Mouse (Mus musculus) left cerebral cortex, postnatal 4 days (tissue): ENCODE measurements around the gene Alpl. TPM values are rescaled to one million over a fixed set of nuclear protein-coding genes. Genes with fewer than 3 reads are reported as not detected.

Experiments
- DNase-seq: peaks from one replicate; pipeline ENCODE4 v3.0.0-alpha.2; 2022
- intact Hi-C: fragments of 180-260 bp; cut with DNase I; formaldehyde crosslinking; loops from one replicate; pipeline ENCODE4 v1.15.1; 2025
- total RNA-seq, 2 experiments: library from RNA; stranded (reverse); gene quantifications; 2 replicates each; pipeline ENCODE4 v1.2.3; 2021

The Alpl gene
- total RNA-seq, 2 experiments from 2014 or later: 6.6 to 9.3 TPM

GRCm38 (mm10) chr4:137744433-137744918 lies 51.7 kb downstream of the Alpl start:
- intact Hi-C loops: no loop called here
- DNase-seq: peak; percentile 85

DNA sequence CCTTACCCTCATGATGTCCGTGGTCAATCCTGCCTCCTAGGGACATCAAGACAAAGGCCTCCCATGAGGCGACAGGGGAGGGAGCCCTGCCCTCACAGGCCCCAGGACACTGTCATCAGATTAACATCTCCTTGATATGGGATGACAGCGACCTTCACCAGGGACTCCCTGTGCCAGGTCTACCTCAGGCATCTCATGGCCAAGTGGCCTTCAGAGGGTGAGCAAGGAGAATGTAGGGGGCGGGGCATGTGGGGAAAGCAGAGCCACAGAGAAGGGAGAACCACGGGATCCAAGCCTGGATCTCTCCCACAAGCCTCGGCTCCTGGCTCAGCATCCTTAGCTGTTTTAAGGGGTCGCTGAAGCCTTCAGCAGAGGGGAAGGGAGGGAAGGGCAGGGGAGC lies 52.4 kb downstream of the Alpl start:
- no peak for DNase-seq
- intact Hi-C loops: no loop called here

- intact Hi-C loops: no loop called here
- no peak for DNase-seq
Measured at GRCm38 (mm10) chr4:137740350-137740749, 55.8 kb downstream of the Alpl start.

GRCm38 (mm10) chr4:137739151-137739923 lies 56.8 kb downstream of the Alpl start:
- intact Hi-C loops: loop anchor here (10.0 kb wide), 1 partner anchor 215 kb away; no protein-coding TSS in a partner anchor
- DNase-seq: no peak

DNA sequence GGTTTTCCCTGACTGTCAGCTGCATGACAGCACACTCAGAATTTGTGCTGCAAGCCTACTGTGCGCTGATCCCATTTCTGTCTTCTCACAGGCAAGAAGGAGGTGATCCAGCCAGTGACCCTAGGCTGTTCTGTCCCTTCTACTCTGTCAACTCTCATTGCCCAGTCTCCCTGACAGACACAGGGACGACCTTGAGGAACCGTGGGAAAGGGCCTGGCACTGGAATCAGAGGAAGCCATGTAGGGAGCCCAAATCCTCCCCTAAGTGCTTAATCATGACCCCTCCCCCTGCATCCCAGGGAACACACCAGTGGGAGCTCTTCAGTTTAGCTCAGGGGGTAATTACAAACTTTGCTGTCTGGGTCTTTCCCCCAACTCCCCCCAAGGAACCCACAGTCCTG lies 58.4 kb downstream of the Alpl start:
- intact Hi-C loops: loop anchor here (10.0 kb wide), 1 partner anchor 217 kb away; no protein-coding TSS in a partner anchor
- DNase-seq: no peak

DNA sequence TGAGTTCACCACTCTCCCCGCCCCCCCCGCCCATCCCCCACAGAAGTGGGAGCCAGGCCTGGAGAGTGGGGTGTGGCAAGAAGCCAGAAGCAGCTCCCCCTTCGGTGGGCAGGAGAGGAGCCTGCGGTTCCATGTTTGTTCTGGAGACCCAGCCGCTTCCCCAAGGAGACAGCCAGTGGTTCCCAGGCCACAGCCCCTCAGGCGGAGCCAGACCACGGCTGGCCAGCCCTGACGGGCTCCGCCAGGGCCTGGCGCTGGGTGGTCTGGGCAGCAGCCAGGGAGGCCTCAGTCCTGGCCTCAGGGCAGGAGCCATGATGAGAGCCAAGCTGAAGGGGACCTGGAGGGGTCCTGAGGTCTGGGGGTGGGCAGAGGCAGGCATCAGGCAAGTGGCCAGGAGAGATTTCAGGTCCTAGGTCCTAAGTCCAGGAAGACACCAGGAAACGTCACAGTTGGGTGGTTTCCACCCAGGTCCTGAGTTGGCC lies 59.9 kb downstream of the Alpl start:
- intact Hi-C loops: loop anchor here (10.0 kb wide), 1 partner anchor 219 kb away; no protein-coding TSS in a partner anchor
- DNase-seq: peak; percentile 72

DNA sequence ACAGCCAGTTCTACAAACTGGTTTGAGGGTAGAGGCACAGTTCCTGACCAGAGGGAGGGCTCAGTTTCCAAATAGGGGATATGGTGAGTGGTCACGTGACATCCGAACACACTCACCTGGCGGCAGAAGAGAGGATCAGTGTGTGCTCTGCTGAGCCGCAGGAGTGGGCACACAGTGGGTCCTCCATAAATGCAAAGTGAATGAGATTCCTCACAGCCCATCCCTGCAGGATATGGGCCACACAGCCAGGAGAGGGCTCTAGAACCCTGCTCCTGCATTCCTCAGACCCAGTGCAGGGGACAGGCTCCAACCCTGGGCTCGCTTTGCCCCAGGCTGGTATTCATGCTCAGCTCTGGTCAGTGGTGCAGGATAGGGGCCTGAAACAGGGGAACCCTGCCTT lies 62.7 kb downstream of the Alpl start:
- intact Hi-C loops: loop anchor here (5.0 to 10.0 kb wide), 2 partner anchors 104 to 221 kb away; no protein-coding TSS in a partner anchor
- no peak for DNase-seq

GRCm38 (mm10) chr4:137732962-137733361 lies 63.2 kb downstream of the Alpl start:
- intact Hi-C loops: loop anchor here (5.0 to 10.0 kb wide), 2 partner anchors 104 to 222 kb away; no protein-coding TSS in a partner anchor
- DNase-seq: no peak

DNA sequence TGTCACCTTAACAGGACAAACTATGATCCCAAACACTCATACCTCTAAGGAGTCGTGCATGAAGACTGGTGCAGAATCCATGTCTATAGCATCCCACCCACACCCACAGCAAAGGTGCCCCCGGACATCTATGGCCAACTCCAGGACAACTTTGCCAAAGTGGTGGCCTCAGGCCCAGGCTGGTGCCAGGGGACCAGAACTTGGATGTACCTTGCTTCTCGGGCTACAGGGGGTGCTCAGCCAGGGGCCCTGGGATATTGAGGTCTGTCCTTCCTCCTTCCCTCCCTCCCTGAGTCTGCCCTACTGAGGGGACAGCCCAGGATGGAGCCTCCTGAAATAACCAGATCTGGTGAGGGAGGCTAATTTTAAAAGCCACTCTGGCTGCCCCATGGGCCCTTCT lies 63.8 kb downstream of the Alpl start:
- intact Hi-C loops: loop anchor here (5.0 to 10.0 kb wide), 2 partner anchors 105 to 222 kb away; no protein-coding TSS in a partner anchor
- no peak for DNase-seq

GRCm38 (mm10) chr4:137731891-137732290 lies 64.3 kb downstream of the Alpl start:
- no peak for DNase-seq
- intact Hi-C loops: loop anchor here (5.0 to 10.0 kb wide), 2 partner anchors 105 to 223 kb away; no protein-coding TSS in a partner anchor

GRCm38 (mm10) chr4:137730757-137731156 lies 65.4 kb downstream of the Alpl start:
- intact Hi-C loops: loop anchor here (5.0 to 10.0 kb wide), 2 partner anchors 107 to 224 kb away; no protein-coding TSS in a partner anchor
- no peak for DNase-seq

GRCm38 (mm10) chr4:137730134-137730533 lies 66.0 kb downstream of the Alpl start:
- DNase-seq: peak; percentile 93
- intact Hi-C loops: loop anchor here (5.0 to 10.0 kb wide), 2 partner anchors 107 to 225 kb away; no protein-coding TSS in a partner anchor

- DNase-seq: no peak
Measured at GRCm38 (mm10) chr4:137729155-137729855, 66.9 kb downstream of the Alpl start.

GRCm38 (mm10) chr4:137728399-137729154 lies 67.6 kb downstream of the Alpl start:
- peak; percentile 78 for DNase-seq
- intact Hi-C loops: no loop called here

More at GRCm38 (mm10) chr4:137729155-137729855, 66.9 kb downstream of the Alpl start:
- intact Hi-C loops: no loop called here

- DNase-seq: no peak
- intact Hi-C loops: no loop called here
Measured at GRCm38 (mm10) chr4:137727506-137728187, 68.5 kb downstream of the Alpl start.

DNA sequence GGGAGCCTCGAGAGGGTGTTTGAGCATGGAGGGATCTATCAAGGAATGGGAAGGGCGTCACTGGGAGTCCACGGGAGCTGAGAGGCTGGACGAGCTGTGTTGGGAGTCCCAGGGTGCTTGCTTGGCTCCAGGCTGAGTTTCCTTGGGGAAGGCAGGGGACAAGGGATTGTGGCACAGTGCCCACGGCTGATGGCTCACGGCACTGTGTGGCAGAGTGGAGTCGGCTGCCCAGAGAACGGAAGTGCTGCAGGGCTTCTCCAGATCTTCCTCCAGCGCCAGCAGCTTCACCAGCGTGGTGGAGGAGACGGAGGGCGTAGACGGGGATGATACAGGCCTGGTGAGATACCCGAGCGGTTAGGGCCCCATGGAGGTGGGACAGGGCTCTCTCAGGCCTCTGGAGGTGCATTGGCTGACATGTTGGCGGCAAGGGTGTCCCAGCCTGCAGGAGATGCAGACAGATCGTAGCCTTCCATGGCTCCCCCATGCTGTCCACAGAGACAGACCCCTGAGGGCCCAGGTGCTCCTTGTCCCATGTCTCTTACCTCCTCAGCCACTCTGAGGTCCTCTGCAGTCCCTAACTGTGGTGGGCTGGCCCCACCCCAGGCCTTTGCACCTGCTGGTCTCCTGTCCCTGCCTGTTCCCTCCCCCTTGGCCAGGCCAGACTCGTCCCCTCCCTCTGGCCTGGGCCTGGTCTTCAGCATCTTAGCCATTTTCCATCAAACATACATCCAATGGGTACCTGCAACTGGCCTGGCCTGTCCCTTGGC lies 69.3 kb downstream of the Alpl start:
- intact Hi-C loops: no loop called here
- DNase-seq: peak; percentile 55

DNA sequence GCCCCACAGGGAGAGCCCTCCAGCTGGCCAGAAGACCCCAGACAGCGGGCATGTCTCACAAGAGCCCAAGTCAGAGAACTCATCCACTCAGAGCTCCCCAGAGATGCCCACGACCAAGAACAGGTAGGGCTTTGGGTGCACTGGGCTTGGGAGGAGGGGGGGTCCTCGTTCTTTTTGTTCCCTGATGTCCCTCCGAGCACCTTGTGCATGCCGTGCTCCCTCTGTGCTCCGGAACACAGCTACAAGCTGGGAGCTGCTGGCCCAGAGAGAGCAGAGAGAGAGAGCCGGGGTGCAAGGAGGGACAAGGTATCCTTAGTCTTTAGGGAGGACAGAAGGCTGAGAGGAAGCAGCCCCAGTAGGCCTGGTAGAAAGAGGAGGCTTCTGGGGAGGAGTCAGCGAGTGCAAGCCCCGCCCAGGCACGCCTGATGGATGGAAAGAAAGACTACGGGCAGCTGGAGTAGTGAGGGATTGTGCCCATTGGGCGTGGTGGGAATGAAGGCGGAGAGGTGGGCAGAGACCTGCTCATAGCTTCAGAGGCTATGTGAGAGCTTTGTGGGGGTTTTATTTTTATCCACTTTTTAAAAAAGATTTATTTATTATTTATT lies 70.5 kb downstream of the Alpl start:
- no peak for DNase-seq
- intact Hi-C loops: no loop called here

DNA sequence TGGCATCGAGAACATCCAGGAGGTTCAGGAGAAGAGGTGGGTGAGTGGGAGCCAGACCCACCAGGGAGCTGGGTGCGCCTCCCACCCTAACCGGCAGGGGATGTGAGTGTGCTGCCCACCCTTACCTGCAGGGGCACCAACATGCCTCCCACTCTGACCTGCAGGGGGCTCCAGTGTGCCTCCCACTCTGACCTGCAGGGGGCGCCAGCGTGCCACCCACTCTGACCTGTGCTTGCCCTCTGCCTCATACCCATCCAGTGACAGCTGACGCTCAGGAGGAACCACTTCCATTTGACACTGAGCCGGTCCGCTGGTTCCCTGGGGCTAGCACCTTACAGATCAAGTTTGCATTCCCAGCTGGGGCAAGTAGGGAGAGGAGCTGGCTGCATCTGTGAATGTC lies 71.4 kb downstream of the Alpl start:
- peak; percentile 45 for DNase-seq
- intact Hi-C loops: no loop called here

DNA sequence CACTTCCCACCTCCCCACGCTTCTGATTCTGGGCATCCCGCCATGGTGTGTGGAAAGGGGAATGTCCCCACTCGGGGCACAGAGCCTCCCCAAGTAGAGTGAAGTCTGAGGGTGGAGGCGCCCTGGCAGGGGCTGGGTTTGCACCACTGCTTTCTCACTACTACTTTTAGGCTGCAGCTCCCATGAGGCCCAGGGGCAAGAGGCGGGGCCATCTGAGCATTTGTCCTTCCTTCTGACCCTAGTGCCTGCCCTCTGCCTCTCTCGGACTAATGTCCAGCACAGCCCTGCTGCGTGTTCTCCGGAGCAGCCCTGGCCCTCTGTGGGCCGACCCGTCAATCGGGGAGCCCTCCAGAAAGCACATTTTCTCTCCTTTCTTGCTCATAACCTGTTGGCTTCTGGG lies 72.0 kb downstream of the Alpl start:
- intact Hi-C loops: no loop called here
- no peak for DNase-seq
